17 mouse cellular contexts compared by ENCODE assay signal in genomic region chr15:83574731-83575351, GRCm38 (mm10). TPM values are rescaled to one million over a fixed set of nuclear protein-coding genes. Genes with fewer than 3 reads are reported as not detected.
DNase-seq lines count a peak whose midpoint lies in the region; TF ChIP-seq lines count a peak whose summit lies in the region.
"Had no signal": no experiment of that assay in that cellular context is flagged by ENCODE, and none has a peak within 500 bp of the region (broad histone marks: within the 10 kb centered on the region; RNA-seq: fewer than 3 reads in every experiment).

No protein-coding gene starts in this region.

- peaks cover 25% of the 10 kb centered on the region for H3K36me3 ChIP-seq in myocyte (ENCODE audit: control insufficient read depth, insufficient read depth)

- H3K79me2 ChIP-seq in myocyte (ENCODE audit: control insufficient read depth, insufficient read depth) = peaks cover 11% of the 10 kb centered on the region

- no peak overlapping the region for H3ac ChIP-seq in myocyte (ENCODE audit: control insufficient read depth, insufficient read length)

- H3K4me3 ChIP-seq in myocyte = no peak overlapping the region
- H3K4me3 ChIP-seq: hindbrain, embryonic 15.5 days; midbrain, embryonic 12.5 days had no signal

- TF ChIP-seq POLR2A in myocyte (IDR thresholded peaks at IDR 0.05; ENCODE audit: insufficient read length, low read depth) = peak; percentile 26

- no peaks in the 10 kb centered on the region for H3K27me3 ChIP-seq in myocyte (ENCODE audit: control insufficient read depth, insufficient read depth, insufficient read length)
- H3K27me3 ChIP-seq: hindbrain, embryonic 15.5 days; midbrain, embryonic 12.5 days had no signal

- H3K4me2 ChIP-seq in myocyte (ENCODE audit: low read depth) = peak overlapping the region; percentile 47
- H3K4me2 ChIP-seq: hindbrain, embryonic 15.5 days; midbrain, embryonic 12.5 days had no signal

- DNase-seq in kidney, postnatal 4 days = peak; percentile 17 to 43
- no peak for DNase-seq in kidney, adult 18-20 months
- peak; percentile 74 for DNase-seq in Muller cell, postnatal 12 days (ENCODE audit: inconsistent ontology term)
- peak; percentile 65 for DNase-seq in fibroblast of lung, adult 2 months (ENCODE audit: low read depth)
- no peak for DNase-seq in spleen, adult 18-20 months
- DNase-seq in spleen, adult 12 weeks (ENCODE audit: low spot score) = no peak
- DNase-seq in yolk sac, embryonic 10.5 days (ENCODE audit: low spot score) = no peak
- DNase-seq: B cell, adult 2 months; gastrocnemius, postnatal 25 days; kidney, adult 9 months; left cerebral cortex, postnatal 4 days; retina, postnatal 1 day; thymus, postnatal 36 days had no signal

TF ChIP-seq in myocyte, 11 proteins besides CTCF, POLR2A, EP300 and RAD21:
- TF ChIP-seq POLR2AphosphoS2 (IDR thresholded peaks at IDR 0.05; ENCODE audit: insufficient read length, low read depth) = peak; percentile 76
- TF ChIP-seq SRF (IDR thresholded peaks at IDR 0.05; ENCODE audit: control insufficient read depth, insufficient read length, low read depth) = no peak
- TF ChIP-seq MYOD1 (IDR thresholded peaks at IDR 0.05; ENCODE audit: control insufficient read depth in 1 of 3, insufficient read length in 2 of 3, low read depth in 2 of 3) = peak; percentile 68 to 95 (median 92)
- TF ChIP-seq REST (IDR thresholded peaks at IDR 0.05; ENCODE audit: insufficient read depth, insufficient read length) = no peak
- TF ChIP-seq TCF3 (IDR thresholded peaks at IDR 0.05; ENCODE audit: insufficient read length, low read depth) = peak; percentile 70
- TF ChIP-seq USF1 (IDR thresholded peaks at IDR 0.05; ENCODE audit: low read depth) = peak; percentile 73
- peak; percentile 4 for TF ChIP-seq MAX (IDR thresholded peaks at IDR 0.05; ENCODE audit: low read depth)
- TF ChIP-seq MYOG (IDR thresholded peaks at IDR 0.05; ENCODE audit: control insufficient read depth in 1 of 3, insufficient read depth in 1 of 3, insufficient read length in 2 of 3, low read depth in 2 of 3) = peak; percentile 75 to 98 (median 94)
- peak; percentile 86 for TF ChIP-seq TCF12 (IDR thresholded peaks at IDR 0.05; ENCODE audit: insufficient read depth, poor library complexity, severe bottlenecking)

RNA-seq across cellular contexts. Expression of gene Mcat, which starts 11.3 kb away (rescaled TPM):
- 55.9 TPM for polyA plus RNA-seq in myocyte (2012; fragmentation: generic; extraction: Trizol)

RNA-seq across cellular contexts. Expression of gene Tspo, which starts 11.4 kb away (rescaled TPM):
- polyA plus RNA-seq in myocyte (2012; fragmentation: generic; extraction: Trizol) = 937 TPM

RNA-seq across cellular contexts. Expression of gene Ttll12, which starts 20.1 kb away (rescaled TPM):
- polyA plus RNA-seq in myocyte (2012; fragmentation: generic; extraction: Trizol) = 69.6 TPM

RNA-seq across cellular contexts. Expression of gene Bik, which starts 48.2 kb away (rescaled TPM):
- 1.3 TPM for polyA plus RNA-seq in myocyte (2012; fragmentation: generic; extraction: Trizol)
- polyA plus RNA-seq: G1E had no signal

Comparison
In these comparisons a context has a peak if more than half of its experiments do, and no peak if none do; other contexts are left out.
1. DNase-seq: peak in kidney, postnatal 4 days (2 of 2), Muller cell, postnatal 12 days (single experiment) and fibroblast of lung, adult 2 months (single experiment); none in kidney, adult 18-20 months (single experiment), spleen, adult 18-20 months (0 of 2), spleen, adult 12 weeks (single experiment) and yolk sac, embryonic 10.5 days (single experiment).